Mouse (Mus musculus): ENCODE data around the gene Ldha.
A peak's percentile ranks its signal among the peaks of the same experiment; 100 is the strongest.
"Not testable (repeated sequence)": the region's sequence is repeated elsewhere in the genome, so short reads cannot be mapped to it uniquely, and the experiment has no call there.

The Ldha gene

GRCm38 (mm10) chr7:46838891-46839302 is 2.4 kb upstream of the Ldha start:
- DNase-seq, result peak; percentile 69

- DNase-seq, result no peak
Observed at GRCm38 (mm10) chr7:46839446-46839845, 1.8 kb upstream of the Ldha start.

- no peak for DNase-seq
Observed at GRCm38 (mm10) chr7:46839861-46840260, 1.4 kb upstream of the Ldha start.

GRCm38 (mm10) chr7:46840326-46840725 is 949 bp upstream of the Ldha start:
- no peak for DNase-seq

GRCm38 (mm10) chr7:46842278-46842677 is 1.0 kb downstream of the Ldha start:
- DNase-seq, result no peak

- no peak for DNase-seq
Observed at GRCm38 (mm10) chr7:46843576-46843975, 2.3 kb downstream of the Ldha start.

GRCm38 (mm10) chr7:46845211-46845977 is 4.1 kb downstream of the Ldha start:
- DNase-seq, result peak; percentile 81

- no peak for DNase-seq
Observed at GRCm38 (mm10) chr7:46845978-46846485, 4.8 kb downstream of the Ldha start.

- DNase-seq, result peak; percentile 44
Observed at GRCm38 (mm10) chr7:46846486-46847244, 5.4 kb downstream of the Ldha start.

- no peak for DNase-seq
Observed at GRCm38 (mm10) chr7:46849287-46849686, 8.0 kb downstream of the Ldha start.

GRCm38 (mm10) chr7:46851026-46851425 is 9.8 kb downstream of the Ldha start:
- no peak for DNase-seq

GRCm38 (mm10) chr7:46852666-46853065 is 11.4 kb downstream of the Ldha start:
- no peak for DNase-seq

- no peak for DNase-seq
Observed at GRCm38 (mm10) chr7:46853365-46853764, 12.1 kb downstream of the Ldha start.

GRCm38 (mm10) chr7:46855866-46856560 is 14.7 kb downstream of the Ldha start:
- DNase-seq, result no peak

GRCm38 (mm10) chr7:46857436-46857835 is 16.2 kb downstream of the Ldha start:
- DNase-seq, result no peak

- no peak for DNase-seq
Observed at GRCm38 (mm10) chr7:46859031-46859430, 17.8 kb downstream of the Ldha start.

- DNase-seq, result no peak
Observed at GRCm38 (mm10) chr7:46860996-46861395, 19.7 kb downstream of the Ldha start, which contains the start of gene Ldhc. TSS of gene Ldhc (plus strand) at chr7:46861203.

GRCm38 (mm10) chr7:46871988-46872387 is 30.7 kb downstream of the Ldha start:
- DNase-seq, result no peak

GRCm38 (mm10) chr7:46876841-46877240 is 35.6 kb downstream of the Ldha start:
- DNase-seq, result no peak

GRCm38 (mm10) chr7:46877255-46877654 is 36.0 kb downstream of the Ldha start:
- no peak for DNase-seq

GRCm38 (mm10) chr7:46879851-46880250 is 38.6 kb downstream of the Ldha start:
- DNase-seq, result no peak

GRCm38 (mm10) chr7:46880992-46881391 is 39.7 kb downstream of the Ldha start:
- no peak for DNase-seq

GRCm38 (mm10) chr7:46881941-46882340 is 40.7 kb downstream of the Ldha start:
- not testable (repeated sequence) for DNase-seq
